Mouse (Mus musculus): ENCODE measurements around the gene Fth1.
"Not testable (repeated sequence)": the region's sequence is repeated elsewhere in the genome, so short reads cannot be mapped to it uniquely, and the experiment has no call there.

Fth1 gene

DNA sequence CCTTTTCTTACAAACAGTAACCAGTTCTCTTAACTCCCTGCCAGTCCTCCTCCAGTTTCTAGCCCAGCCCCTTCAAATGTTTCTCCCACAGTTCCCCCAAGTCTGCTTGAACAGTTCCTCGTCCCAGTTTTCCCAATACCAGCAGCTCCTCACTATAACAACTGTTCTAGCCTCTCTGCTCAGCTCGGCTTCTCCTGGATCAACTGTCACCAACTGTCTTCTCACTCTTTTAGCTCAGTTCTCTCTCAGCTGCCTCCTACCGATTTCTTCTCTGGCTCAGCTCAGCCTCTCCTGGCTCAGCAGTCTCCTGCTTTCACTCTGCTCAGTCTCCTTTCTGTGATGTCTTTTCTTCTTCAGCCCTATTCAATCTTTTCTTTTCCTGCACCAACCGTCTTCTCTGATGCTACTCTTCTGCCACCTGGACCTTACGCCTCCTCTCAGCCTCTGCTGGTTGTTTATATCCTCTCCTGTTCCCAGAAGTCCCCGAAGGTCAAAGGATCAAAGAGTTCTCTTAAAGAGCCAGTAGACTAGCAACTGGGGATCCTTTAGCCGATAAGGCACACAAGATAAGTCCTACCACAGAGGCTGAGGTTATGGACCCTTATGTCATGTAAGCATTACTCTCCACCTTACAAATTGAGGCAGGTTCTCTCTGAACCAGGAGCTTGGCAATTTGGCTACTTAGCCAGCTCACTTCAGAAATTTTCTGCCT is 16.0 kb upstream of the Fth1 start:
- DNase-seq (ENCODE audit: low spot score), result no peak

GRCm38 (mm10) chr19:9966096-9966867 is 14.1 kb upstream of the Fth1 start:
- no peak for DNase-seq (ENCODE audit: low spot score)

DNA sequence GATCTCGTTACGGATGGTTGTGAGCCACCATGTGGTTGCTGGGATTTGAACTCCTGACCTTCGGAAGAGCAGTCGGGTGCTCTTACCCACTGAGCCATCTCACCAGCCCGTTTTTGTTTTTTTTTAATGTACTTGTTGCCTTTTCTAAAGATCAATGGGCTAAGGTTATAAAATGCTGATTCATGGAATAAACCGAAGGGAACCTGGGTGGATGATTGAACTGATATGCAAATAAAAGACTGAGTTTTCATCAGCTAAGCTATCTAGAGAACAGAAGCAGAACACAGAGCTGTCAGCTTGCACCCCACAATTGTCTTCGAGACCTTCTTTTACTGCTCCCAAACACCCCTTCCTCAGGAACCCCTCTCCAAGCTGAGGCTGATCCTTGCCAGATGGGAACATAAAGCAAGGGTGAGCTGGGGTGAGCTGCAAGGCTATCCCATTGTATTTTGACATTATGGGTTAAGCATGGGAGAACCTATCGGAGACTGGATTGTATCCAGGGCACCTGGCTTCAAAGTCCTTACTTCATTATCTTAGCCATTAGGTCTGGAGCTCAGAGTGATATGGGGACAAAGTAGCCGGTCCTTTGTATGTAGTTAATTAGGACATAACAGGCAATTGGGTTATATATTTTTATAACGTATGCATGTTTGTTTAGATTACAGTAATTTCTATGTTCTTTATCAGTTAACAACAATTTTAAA is 12.2 kb upstream of the Fth1 start:
- no peak for DNase-seq (ENCODE audit: low spot score)

DNA sequence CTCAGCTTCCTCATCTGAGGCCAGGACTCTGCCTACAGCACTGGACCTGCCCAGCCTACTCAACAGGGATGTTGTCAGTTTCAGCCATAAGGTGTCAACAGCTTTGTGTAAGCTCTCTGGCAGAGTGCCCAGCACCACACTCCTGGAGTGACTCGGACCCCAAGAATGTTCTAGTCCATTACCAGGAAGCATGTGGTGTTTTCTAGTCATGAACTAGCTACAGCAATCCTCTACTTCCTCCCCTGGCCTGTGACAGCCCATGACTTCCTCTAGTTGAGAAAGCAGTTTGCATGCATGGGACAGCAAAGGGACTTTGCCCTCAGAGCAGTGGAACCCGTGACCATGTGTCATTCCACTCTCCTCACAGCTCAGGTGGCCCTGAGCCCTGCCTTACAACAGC is 5.5 kb upstream of the Fth1 start:
- DNase-seq (ENCODE audit: low spot score), result not testable (repeated sequence)

DNA sequence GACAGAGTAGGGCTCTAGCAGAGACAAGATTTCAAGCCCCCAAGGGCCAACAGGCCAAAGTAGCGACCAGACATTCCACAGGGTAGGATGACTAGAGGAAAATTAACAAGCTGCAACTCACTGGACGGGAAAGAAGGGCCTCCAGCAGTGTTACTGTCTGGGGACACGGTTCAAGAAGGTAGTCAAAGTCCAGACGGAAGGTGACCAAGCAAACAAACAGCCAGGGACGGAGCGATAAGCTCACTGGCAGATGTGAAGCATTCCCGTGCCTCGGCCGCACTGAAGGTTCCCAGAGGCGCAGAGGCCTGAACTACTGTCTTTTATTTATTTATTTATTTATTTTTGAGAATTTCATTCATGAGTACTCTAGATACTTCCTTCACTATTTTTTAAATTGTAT is 3.3 kb upstream of the Fth1 start:
- no peak for DNase-seq (ENCODE audit: low spot score)

DNA sequence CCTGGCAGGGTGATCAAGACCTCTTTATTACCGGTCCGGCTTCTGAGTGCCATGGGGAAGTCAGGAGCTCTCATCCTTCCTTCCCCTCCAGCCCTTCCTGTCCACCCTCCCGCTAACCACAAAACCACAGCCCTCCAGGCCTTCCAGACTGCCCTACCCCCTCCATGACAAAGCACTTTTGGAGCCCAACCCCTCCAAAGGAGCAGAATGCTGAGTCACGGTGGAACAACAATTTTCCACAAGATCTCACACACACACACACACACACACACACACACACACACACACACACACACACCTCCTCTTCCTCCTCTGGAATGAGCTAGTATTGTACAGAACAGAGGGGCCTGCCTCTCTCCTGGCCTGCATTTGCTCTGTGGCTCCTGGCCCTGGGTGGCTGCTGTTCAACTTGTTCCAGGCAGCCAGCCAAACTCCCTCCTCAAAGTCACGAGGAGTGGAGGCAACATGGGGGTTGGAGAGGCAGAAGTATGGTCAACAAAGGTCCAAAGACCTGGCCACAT is 1.9 kb upstream of the Fth1 start:
- peak; percentile 65 for DNase-seq (ENCODE audit: low spot score)

GRCm38 (mm10) chr19:9979156-9979555 is 1.2 kb upstream of the Fth1 start:
- DNase-seq (ENCODE audit: low spot score), result no peak

DNA sequence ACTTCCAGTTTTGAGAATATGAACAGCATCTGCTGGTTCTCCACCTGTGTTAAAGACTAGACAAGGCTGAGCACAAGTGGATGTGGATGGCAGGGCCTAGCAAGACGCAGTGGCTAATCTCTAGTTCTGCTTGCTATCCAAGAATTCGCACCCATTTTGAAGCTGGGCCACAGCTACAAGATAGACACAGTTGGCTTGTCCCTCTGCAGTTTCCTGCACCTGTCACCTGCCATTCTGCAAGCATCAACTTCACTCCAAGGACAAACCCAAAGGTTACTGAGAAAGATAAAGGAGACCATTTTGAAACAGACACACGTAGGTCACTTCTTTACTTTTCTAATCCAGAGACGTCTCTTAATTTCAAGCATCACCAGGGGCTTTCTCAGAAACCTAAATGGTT is 1.2 kb downstream of the Fth1 start:
- no peak for DNase-seq (ENCODE audit: low spot score)

DNA sequence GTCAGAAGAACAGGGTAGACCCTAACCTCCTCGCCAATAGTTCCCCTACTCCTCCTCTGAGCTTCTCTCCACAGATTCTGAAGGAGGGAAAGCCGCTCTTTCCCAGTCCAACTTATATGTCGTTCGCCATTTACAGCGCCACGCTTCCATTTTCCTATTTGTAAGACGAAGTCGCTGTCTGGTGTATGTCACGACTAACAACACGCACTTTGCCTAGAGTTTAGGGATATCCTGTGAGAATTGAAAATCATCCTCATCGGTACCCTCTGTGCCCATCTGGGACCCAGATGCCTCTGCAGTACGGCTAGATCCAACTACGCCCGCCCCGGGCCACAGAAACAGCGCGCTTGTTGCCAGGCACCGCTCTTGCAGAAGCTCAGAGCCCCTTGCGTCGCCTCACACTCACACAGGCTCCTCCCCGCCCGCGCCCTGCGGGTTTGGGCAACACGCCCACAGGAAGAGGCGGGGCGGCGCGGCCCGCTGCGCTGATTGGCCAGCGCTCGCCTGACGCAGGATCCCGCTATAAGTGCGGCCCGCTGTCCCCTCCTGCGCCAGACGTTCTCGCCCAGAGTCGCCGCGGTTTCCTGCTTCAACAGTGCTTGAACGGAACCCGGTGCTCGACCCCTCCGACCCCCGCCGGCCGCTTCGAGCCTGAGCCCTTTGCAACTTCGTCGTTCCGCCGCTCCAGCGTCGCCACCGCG is 1.9 kb downstream of the Fth1 start:
- peak; percentile 95 for DNase-seq (ENCODE audit: low spot score)

GRCm38 (mm10) chr19:9982852-9983542 is 2.6 kb downstream of the Fth1 start:
- peak; percentile 37 for DNase-seq (ENCODE audit: low spot score)

GRCm38 (mm10) chr19:9984111-9985055 is 4.0 kb downstream of the Fth1 start:
- no peak for DNase-seq (ENCODE audit: low spot score)

- no peak for DNase-seq (ENCODE audit: low spot score)
Observed at GRCm38 (mm10) chr19:9985190-9985899, 4.9 kb downstream of the Fth1 start.

GRCm38 (mm10) chr19:9985900-9986421 is 5.6 kb downstream of the Fth1 start:
- no peak for DNase-seq (ENCODE audit: low spot score)

- DNase-seq (ENCODE audit: low spot score), result no peak
Observed at GRCm38 (mm10) chr19:9987192-9987591, 6.8 kb downstream of the Fth1 start.

- DNase-seq (ENCODE audit: low spot score), result no peak
Observed at GRCm38 (mm10) chr19:9987593-9987992, 7.2 kb downstream of the Fth1 start.

- DNase-seq (ENCODE audit: low spot score), result no peak
Observed at GRCm38 (mm10) chr19:9989171-9989883, 8.9 kb downstream of the Fth1 start.

DNA sequence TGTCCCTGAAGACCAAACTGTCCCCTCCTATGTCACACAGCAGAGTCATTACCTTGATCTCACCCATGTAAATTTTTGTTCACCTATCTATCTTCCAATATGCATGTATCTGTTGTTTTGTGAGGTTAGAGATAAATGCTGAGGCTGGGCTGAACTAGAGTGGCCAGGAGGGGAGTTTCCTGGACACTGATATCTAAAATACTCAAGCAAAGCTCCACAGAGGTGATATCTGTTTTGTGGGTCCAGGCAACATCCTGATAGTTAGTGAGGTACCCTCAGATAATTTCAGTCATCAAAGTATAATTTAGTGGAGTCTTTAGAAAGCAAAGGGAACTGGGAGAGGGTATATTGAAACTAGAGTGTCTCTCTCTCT is 9.5 kb downstream of the Fth1 start:
- DNase-seq (ENCODE audit: low spot score), result no peak

GRCm38 (mm10) chr19:9991304-9991703 is 10.9 kb downstream of the Fth1 start:
- DNase-seq (ENCODE audit: low spot score), result peak; percentile 67
